In genomic region chr12:79016109-79016508, GRCm38 (mm10) we compare ENCODE assay signal across 19 mouse cellular contexts. TPM values are rescaled to one million over a fixed set of nuclear protein-coding genes. Genes with fewer than 3 reads are reported as not detected.
DNase-seq lines count a peak whose midpoint lies in the region; ATAC-seq and TF ChIP-seq lines count a peak whose summit lies in the region.
"Had no signal": no experiment of that assay in that cellular context is flagged by ENCODE, and none has a peak within 500 bp of the region (broad histone marks: within the 10 kb centered on the region; RNA-seq: fewer than 3 reads in every experiment).

No protein-coding gene starts in this region.

- H3K36me3 ChIP-seq in lung, embryonic 14.5 days (ENCODE audit: insufficient read depth): no peaks in the 10 kb centered on the region
- H3K36me3 ChIP-seq in embryonic facial prominence, embryonic 10.5 days (replicated peaks): no peaks in the 10 kb centered on the region
- H3K36me3 ChIP-seq in forebrain, embryonic 16.5 days (ENCODE audit: control insufficient read depth, insufficient read depth): no peaks in the 10 kb centered on the region
- H3K36me3 ChIP-seq in midbrain, embryonic 15.5 days (replicated peaks): no peaks in the 10 kb centered on the region
- H3K36me3 ChIP-seq: heart, embryonic 13.5 days; liver, embryonic 13.5 days; neural tube, embryonic 12.5 days had no signal

- H3K4me1 ChIP-seq in lung, embryonic 14.5 days (ENCODE audit: insufficient read depth): no peaks in the 10 kb centered on the region
- peaks cover 1% of the 10 kb centered on the region; the same call in 1 of the 2 replicates for H3K4me1 ChIP-seq in lung, adult 2 months (ENCODE audit: control insufficient read depth, insufficient read depth, low read length)
- peaks cover 8% of the 10 kb centered on the region for H3K4me1 ChIP-seq in embryonic facial prominence, embryonic 10.5 days
- H3K4me1 ChIP-seq in forebrain, embryonic 16.5 days (replicated peaks; ENCODE audit: control insufficient read depth, insufficient read depth, low read length): no peaks in the 10 kb centered on the region
- H3K4me1 ChIP-seq in midbrain, embryonic 15.5 days: peaks cover 11% of the 10 kb centered on the region; the same call in 1 of the 2 replicates

- H3K4me2 ChIP-seq in lung, embryonic 14.5 days: no peak overlapping the region
- no peak overlapping the region for H3K4me2 ChIP-seq in forebrain, embryonic 16.5 days (ENCODE audit: low read length)
- no peak overlapping the region for H3K4me2 ChIP-seq in midbrain, embryonic 15.5 days
- H3K4me2 ChIP-seq: heart, embryonic 13.5 days; liver, embryonic 13.5 days; neural tube, embryonic 12.5 days had no signal

- no peak overlapping the region for H3K27ac ChIP-seq in lung, embryonic 14.5 days (ENCODE audit: low read depth)
- H3K27ac ChIP-seq in embryonic facial prominence, embryonic 10.5 days (replicated peaks): 0 out of 2 replicates have a peak overlapping the region, but pooled peaks have one; percentile 10
- no peak overlapping the region for H3K27ac ChIP-seq in forebrain, embryonic 16.5 days (ENCODE audit: low read length)
- H3K27ac ChIP-seq in midbrain, embryonic 15.5 days: 0 out of 2 replicates have a peak overlapping the region, but pooled peaks have one; percentile 25
- H3K27ac ChIP-seq: heart, embryonic 13.5 days; liver, embryonic 13.5 days; neural tube, embryonic 12.5 days had no signal

- no peak for TF ChIP-seq CTCF in lung, embryonic 14.5 days (IDR thresholded peaks at IDR 0.05; ENCODE audit: low read depth)
- TF ChIP-seq CTCF in lung, adult 2 months (IDR thresholded peaks at IDR 0.05; ENCODE audit: insufficient read depth, low read length): no peak

- no peak overlapping the region for H3K4me3 ChIP-seq in lung, embryonic 14.5 days (ENCODE audit: low read depth, low read length)
- no peak overlapping the region for H3K4me3 ChIP-seq in lung, adult 2 months (replicated peaks; ENCODE audit: extremely low read depth, low read depth, low read length)
- H3K4me3 ChIP-seq in embryonic facial prominence, embryonic 10.5 days: no peak overlapping the region
- no peak overlapping the region for H3K4me3 ChIP-seq in forebrain, embryonic 16.5 days (replicated peaks; ENCODE audit: low read length)
- no peak overlapping the region for H3K4me3 ChIP-seq in midbrain, embryonic 15.5 days
- H3K4me3 ChIP-seq: heart, embryonic 13.5 days; liver, embryonic 13.5 days; neural tube, embryonic 12.5 days had no signal

- DNase-seq in lung, embryonic 14.5 days: peak; percentile 3
- DNase-seq in lung, adult 2 months: no peak
- no peak for DNase-seq in embryonic facial prominence, embryonic 10.5 days (ENCODE audit: low spot score)
- DNase-seq in spleen, postnatal 4 days (ENCODE audit: low spot score in 2 of 2): no peak
- no peak for DNase-seq in gastrocnemius, postnatal 25 days
- DNase-seq in thymus, postnatal 10 days (ENCODE audit: low spot score in 2 of 2): no peak
- DNase-seq: cerebellum, adult 11-12 months; heart, postnatal 4 days; kidney, adult 18-20 months; kidney, postnatal 25 days; left cerebral cortex, postnatal 4 days; liver, embryonic 13.5 days; lung, postnatal 10 days; spleen, adult 18-20 months had no signal

- no peak for ATAC-seq in lung, embryonic 14.5 days (ENCODE audit: insufficient read depth)
- ATAC-seq in forebrain, embryonic 16.5 days: peak; percentile 49; the same call in 1 of the 2 replicates
- peak; percentile 72; the same call in 1 of the 2 replicates for ATAC-seq in midbrain, embryonic 15.5 days (replicated peaks)

- TF ChIP-seq POLR2A in lung, adult 2 months (IDR thresholded peaks at IDR 0.05; ENCODE audit: borderline replicate concordance, extremely low read depth, low read depth, low read length): no peak

- WGBS in lung, embryonic 14.5 days: 43% methylated on average over 5 of the region's 5 CpGs
- 60% methylated on average over 5 of the region's 5 CpGs for WGBS in lung, adult 2 months
- 28% methylated on average over 5 of the region's 5 CpGs for WGBS in embryonic facial prominence, embryonic 10.5 days
- WGBS in forebrain, embryonic 16.5 days: 5% methylated on average over 5 of the region's 5 CpGs
- 12% methylated on average over 5 of the region's 5 CpGs for WGBS in midbrain, embryonic 15.5 days

- H3K27me3 ChIP-seq in lung, embryonic 14.5 days (ENCODE audit: insufficient read depth, low read length): no peaks in the 10 kb centered on the region
- no peaks in the 10 kb centered on the region for H3K27me3 ChIP-seq in embryonic facial prominence, embryonic 10.5 days (replicated peaks; ENCODE audit: low read depth, poor library complexity, severe bottlenecking)
- H3K27me3 ChIP-seq in forebrain, embryonic 16.5 days (replicated peaks; ENCODE audit: control insufficient read depth, insufficient read depth, low read length): no peaks in the 10 kb centered on the region
- H3K27me3 ChIP-seq in midbrain, embryonic 15.5 days (replicated peaks): no peaks in the 10 kb centered on the region
- H3K27me3 ChIP-seq: liver, embryonic 13.5 days; neural tube, embryonic 12.5 days had no signal

- no peak overlapping the region for H3K9ac ChIP-seq in lung, embryonic 14.5 days
- H3K9ac ChIP-seq in forebrain, embryonic 16.5 days (replicated peaks; ENCODE audit: low read depth, low read length): no peak overlapping the region
- H3K9ac ChIP-seq in midbrain, embryonic 15.5 days: no peak overlapping the region
- H3K9ac ChIP-seq: heart, embryonic 13.5 days; liver, embryonic 13.5 days; neural tube, embryonic 12.5 days had no signal

- H3K9me3 ChIP-seq in lung, embryonic 14.5 days (ENCODE audit: low read depth, low read length): no peaks in the 10 kb centered on the region
- H3K9me3 ChIP-seq in embryonic facial prominence, embryonic 10.5 days: no peaks in the 10 kb centered on the region
- no peaks in the 10 kb centered on the region for H3K9me3 ChIP-seq in forebrain, embryonic 16.5 days (ENCODE audit: control insufficient read depth, low read length)
- H3K9me3 ChIP-seq in midbrain, embryonic 15.5 days: no peaks in the 10 kb centered on the region
- H3K9me3 ChIP-seq: heart, embryonic 13.5 days; liver, embryonic 13.5 days; neural tube, embryonic 12.5 days had no signal

RNA-seq across cellular contexts. Expression of gene Tmem229b, which starts 8.7 kb away (rescaled TPM):
- polyA plus RNA-seq in lung, embryonic 14.5 days (2014; fragmentation: Nextera tagmentation; extraction: Ambion mirVana): 5.6 and 5.7 TPM in 2 replicates
- 15.4 and 18.6 TPM in 2 replicates for polyA plus RNA-seq in lung, adult 2 months (2012; rRNA removed)
- polyA plus RNA-seq in embryonic facial prominence, embryonic 10.5 days (2016; fragmentation: Nextera tagmentation; extraction: Ambion mirVana): 3.5 and 3.8 TPM in 2 replicates
- 62.1 and 66.7 TPM in 2 replicates for polyA plus RNA-seq in forebrain, embryonic 16.5 days (2015; fragmentation: Nextera tagmentation; extraction: Ambion mirVana)
- 82.0 and 82.1 TPM in 2 replicates for polyA plus RNA-seq in midbrain, embryonic 15.5 days (2015; fragmentation: Nextera tagmentation; extraction: Ambion mirVana)
- 1 to 10 TPM; 8.5 to 9.5 TPM for total RNA-seq in gastrocnemius, postnatal 25 days (2021)

RNA-seq across cellular contexts. Expression of gene Plekhh1, which starts 12.9 kb away (rescaled TPM):
- 3.9 and 5.2 TPM in 2 replicates for polyA plus RNA-seq in lung, embryonic 14.5 days (2014; fragmentation: Nextera tagmentation; extraction: Ambion mirVana)
- 8.9 and 9.3 TPM in 2 replicates for polyA plus RNA-seq in lung, adult 2 months (2012; rRNA removed)
- polyA plus RNA-seq in embryonic facial prominence, embryonic 10.5 days (2016; fragmentation: Nextera tagmentation; extraction: Ambion mirVana): 4.3 and 5.9 TPM in 2 replicates
- polyA plus RNA-seq in forebrain, embryonic 16.5 days (2015; fragmentation: Nextera tagmentation; extraction: Ambion mirVana): 2.1 and 2.5 TPM in 2 replicates
- 3.3 and 3.7 TPM in 2 replicates for polyA plus RNA-seq in midbrain, embryonic 15.5 days (2015; fragmentation: Nextera tagmentation; extraction: Ambion mirVana)
- total RNA-seq in gastrocnemius, postnatal 25 days (2021): 1 to 10 TPM; 1.3 to 2.3 TPM
- total RNA-seq: megakaryocyte-erythroid progenitor cell, adult 5-6 weeks had no signal

Comparison
In these comparisons a context has a peak if more than half of its experiments do, and no peak if none do; other contexts are left out.
1. H3K27ac ChIP-seq: peak in embryonic facial prominence, embryonic 10.5 days (single experiment) and midbrain, embryonic 15.5 days (single experiment); none in lung, embryonic 14.5 days (single experiment) and forebrain, embryonic 16.5 days (single experiment).